Mouse (Mus musculus): ENCODE results near the gene Gpc1. TPM values are rescaled to one million over a fixed set of nuclear protein-coding genes. Genes with fewer than 3 reads are reported as not detected.

Gpc1 gene
- polyA plus RNA-seq, 1 experiment from 2014 or later, result 84.1 TPM

DNA sequence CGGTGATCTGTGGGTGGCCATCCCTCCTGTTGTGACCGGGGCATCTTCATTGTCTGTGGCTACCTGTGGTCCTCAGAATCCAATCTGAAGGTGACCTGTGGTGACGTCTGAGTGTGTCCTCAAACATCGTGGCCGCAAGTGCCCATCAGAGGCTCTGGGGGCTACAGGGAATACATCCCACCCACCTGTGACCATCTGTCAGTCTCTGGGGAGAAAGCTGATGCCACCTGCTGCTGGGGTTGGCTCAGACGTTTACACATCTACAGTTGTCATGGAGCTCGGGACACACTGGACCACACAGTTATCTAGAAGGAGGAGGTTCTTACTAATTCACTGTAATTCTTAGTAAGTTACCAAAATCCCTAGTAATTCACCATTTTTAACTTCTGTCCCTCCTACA lies 7.8 kb downstream of the Gpc1 start:
- no peaks in the 10 kb centered on the region for H3K9me3 ChIP-seq
- peaks cover 83% of the 10 kb centered on the region for H3K36me3 ChIP-seq (replicated peaks)
- no peak overlapping the region for H3K27ac ChIP-seq (replicated peaks)
- DNase-seq (ENCODE audit: low spot score), result no peak
- H3K27me3 ChIP-seq (replicated peaks; ENCODE audit: low read depth, poor library complexity, severe bottlenecking), result no peaks in the 10 kb centered on the region
- 85% methylated on average over 7 of the region's 7 CpGs for WGBS
- peaks cover 31% of the 10 kb centered on the region for H3K4me1 ChIP-seq
- H3K4me3 ChIP-seq, result no peak overlapping the region

DNA sequence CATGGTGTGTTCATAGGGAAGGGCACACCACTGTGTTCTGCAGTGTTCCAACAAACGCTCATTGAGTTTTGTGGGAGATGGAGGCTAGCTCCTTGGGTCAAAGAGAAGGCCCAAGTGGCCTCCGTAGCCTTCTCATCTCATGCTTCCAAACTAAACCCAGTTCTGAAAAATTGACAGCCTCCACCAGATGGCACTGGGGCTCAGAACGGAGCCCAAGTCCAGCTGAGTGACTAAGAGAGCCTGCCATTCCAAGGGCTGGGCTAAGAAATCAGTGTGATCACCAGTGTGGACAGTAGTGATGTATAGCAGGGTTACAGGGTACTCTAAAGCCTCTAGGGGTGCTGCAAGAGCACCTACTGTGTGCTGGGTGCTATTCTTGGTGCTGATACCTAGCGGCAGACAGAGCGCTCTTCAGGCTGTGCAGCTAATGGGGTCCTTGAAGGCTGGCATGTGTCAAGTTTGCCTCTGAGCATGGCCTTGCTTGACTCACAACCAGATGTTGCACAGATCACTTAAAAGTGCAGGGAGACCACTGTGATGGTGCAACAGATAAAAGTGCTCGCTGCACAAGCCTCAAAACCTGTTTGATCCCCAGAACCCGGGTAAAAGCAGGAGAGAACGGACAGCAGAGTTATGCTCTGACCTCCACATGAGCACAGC lies 8.9 kb downstream of the Gpc1 start:
- Histone ChIP-seq H3K4me3 (no peak overlapping the region), H3K4me1 (peaks cover 28% of the 10 kb centered on the region), H3K36me3 (replicated peaks) (peaks cover 83% of the 10 kb centered on the region), H3K9me3 (no peaks in the 10 kb centered on the region), H3K27me3 (replicated peaks; ENCODE audit: low read depth, poor library complexity, severe bottlenecking) (no peaks in the 10 kb centered on the region), H3K27ac (replicated peaks) (no peak overlapping the region)
- WGBS, result 84% methylated on average over 8 of the region's 8 CpGs
- no peak for DNase-seq (ENCODE audit: low spot score)

DNA sequence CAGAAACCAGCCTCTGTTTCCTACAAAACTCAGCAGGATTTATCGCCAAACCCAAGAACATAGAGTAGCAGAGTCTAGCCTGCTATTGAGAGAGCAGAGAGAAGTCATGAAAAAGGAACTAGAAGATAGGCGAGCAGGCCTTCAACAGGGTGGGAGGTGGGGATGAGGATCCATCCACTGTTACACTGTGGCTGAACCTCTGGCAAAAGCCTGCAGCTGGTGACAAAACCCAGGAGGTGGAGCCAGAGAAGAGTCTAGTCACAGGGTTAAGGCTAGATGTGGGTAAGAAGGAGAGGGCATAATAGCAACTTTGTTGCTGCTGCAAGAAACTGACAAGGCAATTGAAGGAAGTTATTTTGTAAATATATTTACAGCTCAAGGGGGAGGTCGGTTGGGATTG lies 10.0 kb downstream of the Gpc1 start:
- Histone ChIP-seq H3K9me3 (no peaks in the 10 kb centered on the region), H3K27ac (replicated peaks) (no peak overlapping the region), H3K4me3 (no peak overlapping the region), H3K27me3 (replicated peaks; ENCODE audit: low read depth, poor library complexity, severe bottlenecking) (no peaks in the 10 kb centered on the region), H3K36me3 (replicated peaks) (peaks cover 79% of the 10 kb centered on the region), H3K4me1 (peaks cover 34% of the 10 kb centered on the region)
- DNase-seq (ENCODE audit: low spot score), result no peak
- WGBS, result 74% methylated on average over 3 of the region's 3 CpGs

DNA sequence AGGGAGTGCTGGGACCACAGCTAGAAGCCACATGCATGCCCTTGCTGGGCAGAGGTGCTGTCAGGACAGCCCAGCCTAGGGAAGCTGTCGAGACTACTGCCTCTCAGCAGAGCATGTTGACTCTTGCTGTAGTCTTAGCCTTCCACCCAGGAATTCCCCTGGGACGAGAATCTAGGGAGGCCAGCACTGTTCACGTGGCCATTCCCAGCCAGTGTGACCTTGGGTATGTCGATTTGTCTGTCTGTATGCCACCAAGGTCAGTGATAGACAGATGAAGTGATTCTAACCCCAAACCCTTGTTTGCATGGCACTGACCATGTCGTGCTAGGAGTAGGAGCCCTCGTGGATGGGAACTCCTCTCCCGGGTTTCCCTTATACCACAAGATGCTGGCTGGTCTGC lies 14.4 kb downstream of the Gpc1 start:
- Histone ChIP-seq H3K4me3 (no peak overlapping the region), H3K27me3 (replicated peaks; ENCODE audit: low read depth, poor library complexity, severe bottlenecking) (no peaks in the 10 kb centered on the region; the same call in 1 of the 2 replicates), H3K36me3 (replicated peaks) (peaks cover 57% of the 10 kb centered on the region), H3K9me3 (no peaks in the 10 kb centered on the region), H3K27ac (replicated peaks) (no peak overlapping the region), H3K4me1 (peaks cover 67% of the 10 kb centered on the region)
- WGBS, result 80% methylated on average over 7 of the region's 7 CpGs
- no peak for DNase-seq (ENCODE audit: low spot score)

DNA sequence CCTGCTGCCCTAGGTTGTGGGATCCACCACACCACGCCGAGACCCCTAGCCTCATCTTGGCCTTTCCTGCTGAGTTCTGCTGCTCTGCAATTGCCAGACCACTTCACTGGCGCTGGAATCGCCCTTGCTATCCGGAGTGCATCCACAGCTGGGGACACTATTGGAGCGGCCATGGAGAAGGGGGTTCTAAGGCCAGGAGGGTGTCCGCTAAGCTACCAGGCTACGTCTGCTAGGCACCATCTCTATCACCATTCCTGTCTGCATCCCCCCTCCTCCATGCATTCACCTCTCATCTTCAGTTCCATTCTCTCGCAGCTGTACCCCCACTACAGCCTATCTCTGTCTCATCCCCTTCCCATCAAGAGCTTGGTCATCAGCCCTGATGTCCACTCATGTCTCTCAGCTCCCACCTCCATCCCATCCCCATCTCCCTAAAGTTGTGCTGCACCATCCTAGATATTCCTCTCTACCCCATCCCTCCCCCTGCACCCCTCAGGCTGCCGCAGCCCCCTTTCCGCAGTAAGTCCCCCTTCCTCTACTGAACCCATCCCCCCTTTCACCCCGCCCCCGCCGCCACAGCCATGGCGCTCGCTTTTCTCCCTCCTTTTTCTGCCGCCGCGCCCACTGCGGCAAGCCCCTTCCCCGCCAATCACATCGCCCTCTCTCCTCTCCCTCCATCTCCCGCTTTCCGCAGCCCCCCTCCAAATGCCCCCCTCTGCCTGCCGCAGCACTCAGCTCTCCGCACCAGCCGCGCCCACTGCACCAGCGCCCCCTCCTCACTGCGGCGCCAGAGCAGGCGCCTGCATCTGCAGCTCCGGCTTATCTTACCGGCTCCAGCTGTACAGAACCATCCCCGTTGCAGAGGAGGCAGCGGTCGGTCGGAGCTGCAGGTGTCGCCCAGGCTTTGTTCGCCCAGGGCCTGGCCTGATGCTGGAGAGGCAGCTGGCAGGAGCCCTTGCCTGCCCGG lies 16.7 kb downstream of the Gpc1 start:
- Histone ChIP-seq H3K27ac (replicated peaks) (peak overlapping the region; percentile 69), H3K27me3 (replicated peaks; ENCODE audit: low read depth, poor library complexity, severe bottlenecking) (no peaks in the 10 kb centered on the region; the same call in 1 of the 2 replicates), H3K4me3 (peak overlapping the region; percentile 51), H3K4me1 (peaks cover 67% of the 10 kb centered on the region), H3K9me3 (no peaks in the 10 kb centered on the region), H3K36me3 (replicated peaks) (peaks cover 64% of the 10 kb centered on the region)
- WGBS, result 15% methylated on average over 41 of the region's 41 CpGs
- DNase-seq (ENCODE audit: low spot score), result peak; percentile 72

DNA sequence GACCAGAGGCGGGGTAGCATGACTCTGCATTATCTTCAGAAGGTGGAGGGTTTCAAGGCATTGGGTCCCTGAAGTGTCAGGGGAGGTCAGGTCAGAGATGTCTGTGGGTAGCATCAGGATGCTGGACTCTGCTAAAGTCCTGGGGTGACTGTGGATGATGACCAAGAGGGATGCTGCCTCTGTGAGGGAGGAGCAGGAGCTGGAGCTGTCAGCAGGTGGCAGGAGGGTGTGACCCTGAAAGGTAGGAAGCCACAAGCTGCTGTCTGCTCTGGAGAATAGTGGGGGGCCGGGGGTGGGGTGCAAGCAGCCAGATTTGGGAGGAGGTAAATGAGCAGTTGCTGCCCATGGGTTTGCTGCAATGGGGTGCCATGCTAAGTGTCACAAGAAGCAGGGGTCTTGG lies 18.0 kb downstream of the Gpc1 start:
- H3K4me3 ChIP-seq, result no peak overlapping the region
- peaks cover 56% of the 10 kb centered on the region for H3K4me1 ChIP-seq
- H3K9me3 ChIP-seq, result no peaks in the 10 kb centered on the region
- 78% methylated on average over 2 of the region's 2 CpGs for WGBS
- H3K36me3 ChIP-seq (replicated peaks), result peaks cover 65% of the 10 kb centered on the region
- H3K27ac ChIP-seq (replicated peaks), result 0 out of 2 replicates have a peak overlapping the region, but pooled peaks have one; percentile 3
- DNase-seq (ENCODE audit: low spot score), result no peak
- no peaks in the 10 kb centered on the region; the same call in 1 of the 2 replicates for H3K27me3 ChIP-seq (replicated peaks; ENCODE audit: low read depth, poor library complexity, severe bottlenecking)

DNA sequence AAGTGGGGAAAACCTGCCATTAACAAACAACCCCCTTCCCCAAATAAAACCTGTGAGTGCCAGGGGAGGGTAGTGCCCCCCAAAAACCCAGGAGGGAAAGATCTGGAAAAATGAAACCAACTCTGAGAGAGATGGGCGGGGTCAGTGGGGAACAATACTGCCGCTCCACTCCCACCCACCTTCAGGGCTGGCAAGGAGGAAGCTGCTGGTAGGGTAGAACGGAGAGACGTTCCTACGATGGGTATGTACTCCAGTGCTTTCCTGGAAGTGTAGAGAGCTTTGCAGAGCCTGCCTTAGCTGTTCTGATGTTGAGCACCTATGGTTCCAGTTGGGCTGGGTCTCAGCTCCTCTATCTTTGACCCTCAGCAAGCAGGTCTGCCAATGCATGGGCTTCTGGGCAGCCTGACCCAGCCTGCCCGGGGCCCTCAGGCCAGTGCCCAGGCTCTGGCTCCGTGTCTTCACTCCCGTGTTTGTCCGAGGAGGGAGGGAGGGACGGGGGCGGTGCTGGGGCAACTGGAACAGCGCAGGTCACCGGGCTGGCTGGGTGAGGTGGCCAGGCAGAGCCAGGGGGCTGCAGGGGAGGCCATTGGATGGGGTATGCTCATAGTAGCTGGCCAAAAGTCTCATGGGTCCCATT lies 18.6 kb downstream of the Gpc1 start:
- peaks cover 50% of the 10 kb centered on the region for H3K4me1 ChIP-seq
- peaks cover 65% of the 10 kb centered on the region for H3K36me3 ChIP-seq (replicated peaks)
- H3K9me3 ChIP-seq, result no peaks in the 10 kb centered on the region
- H3K4me3 ChIP-seq, result no peak overlapping the region
- WGBS, result 61% methylated on average over 13 of the region's 13 CpGs
- H3K27ac ChIP-seq (replicated peaks), result peak overlapping the region; percentile 49; the same call in 1 of the 2 replicates
- DNase-seq (ENCODE audit: low spot score), result no peak
- no peaks in the 10 kb centered on the region; the same call in 1 of the 2 replicates for H3K27me3 ChIP-seq (replicated peaks; ENCODE audit: low read depth, poor library complexity, severe bottlenecking)

DNA sequence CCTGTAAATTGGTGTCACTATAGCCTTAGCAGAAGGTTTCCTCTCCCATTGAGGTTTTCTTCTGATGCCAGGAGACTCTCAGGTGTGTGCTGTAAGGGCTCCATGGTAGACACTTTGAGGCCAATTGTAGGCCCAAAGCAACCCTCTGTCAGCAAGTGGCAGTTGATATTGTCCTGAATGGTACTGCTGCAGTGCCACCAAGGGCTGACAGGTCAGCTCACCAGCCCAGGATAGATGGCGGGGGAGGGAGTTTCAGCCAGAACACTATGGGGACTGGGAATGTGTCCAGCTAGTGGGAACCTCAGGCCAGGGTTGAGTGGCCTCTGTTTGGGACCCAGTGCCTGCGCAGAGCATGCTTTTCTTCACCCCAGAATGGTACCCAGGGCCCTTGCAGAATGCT lies 21.0 kb downstream of the Gpc1 start:
- Histone ChIP-seq H3K4me1 (peaks cover 32% of the 10 kb centered on the region), H3K4me3 (no peak overlapping the region), H3K9me3 (no peaks in the 10 kb centered on the region), H3K36me3 (replicated peaks) (peaks cover 80% of the 10 kb centered on the region), H3K27ac (replicated peaks) (no peak overlapping the region), H3K27me3 (replicated peaks; ENCODE audit: low read depth, poor library complexity, severe bottlenecking) (no peaks in the 10 kb centered on the region; the same call in 1 of the 2 replicates)
- no peak for DNase-seq (ENCODE audit: low spot score)
- WGBS, result 94% methylated on average over 2 of the region's 2 CpGs

DNA sequence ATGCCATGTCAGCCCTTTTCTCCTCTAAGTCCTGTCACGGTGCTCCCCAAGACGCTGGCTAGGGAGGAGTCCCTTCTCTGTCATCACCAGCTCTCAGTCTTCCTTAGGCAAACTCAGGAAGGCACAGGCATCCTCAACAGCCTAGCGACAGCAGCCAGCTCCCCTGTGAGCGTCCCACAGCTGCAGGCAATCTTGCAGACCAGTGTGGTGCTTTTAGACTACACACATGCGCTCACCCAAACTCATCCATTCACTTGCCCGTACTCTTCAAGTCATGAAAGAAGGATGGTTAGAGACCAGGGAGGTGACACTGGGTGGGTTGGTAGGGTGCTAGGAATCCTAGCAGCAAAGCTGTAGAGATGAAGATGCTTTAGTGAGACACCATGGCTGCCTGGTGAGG lies 30.1 kb downstream of the Gpc1 start:
- no peaks in the 10 kb centered on the region for H3K9me3 ChIP-seq
- no peak overlapping the region for H3K27ac ChIP-seq (replicated peaks)
- WGBS, result 76% methylated on average over 6 of the region's 6 CpGs

DNA sequence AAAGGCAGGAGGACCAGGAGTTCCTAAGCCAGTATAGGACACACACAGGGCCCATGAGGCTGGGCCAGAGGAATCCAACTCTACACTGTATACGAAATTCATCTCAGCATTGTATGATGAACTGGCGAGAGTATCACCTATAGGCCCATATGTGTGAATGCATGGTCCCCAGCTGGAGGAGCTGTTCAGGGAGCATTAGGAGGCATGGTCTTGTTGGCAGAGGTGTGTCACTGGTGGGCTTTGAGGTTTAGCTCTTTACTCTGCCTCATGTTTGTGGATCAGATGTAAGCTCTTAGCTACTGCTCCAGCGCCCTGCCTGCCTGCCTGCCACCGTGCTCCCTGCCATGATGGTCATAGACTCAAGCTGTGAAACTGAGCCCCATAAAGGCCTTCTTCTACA lies 31.8 kb downstream of the Gpc1 start:
- WGBS, result 88% methylated on average over 4 of the region's 4 CpGs
- H3K4me3 ChIP-seq, result no peak overlapping the region
- no peaks in the 10 kb centered on the region for H3K27me3 ChIP-seq (replicated peaks; ENCODE audit: low read depth, poor library complexity, severe bottlenecking)
- H3K36me3 ChIP-seq (replicated peaks), result peaks cover 22% of the 10 kb centered on the region
- H3K9me3 ChIP-seq, result no peaks in the 10 kb centered on the region
- no peak for DNase-seq (ENCODE audit: low spot score)
- H3K27ac ChIP-seq (replicated peaks), result no peak overlapping the region
- peaks cover 7% of the 10 kb centered on the region for H3K4me1 ChIP-seq

More for the DNA sequence above, 30.1 kb downstream of the Gpc1 start:
- Histone ChIP-seq H3K4me3 (no peak overlapping the region), H3K4me1 (peaks cover 7% of the 10 kb centered on the region), H3K36me3 (replicated peaks) (peaks cover 40% of the 10 kb centered on the region), H3K27me3 (replicated peaks; ENCODE audit: low read depth, poor library complexity, severe bottlenecking) (no peaks in the 10 kb centered on the region)
- DNase-seq (ENCODE audit: low spot score), result no peak

DNA sequence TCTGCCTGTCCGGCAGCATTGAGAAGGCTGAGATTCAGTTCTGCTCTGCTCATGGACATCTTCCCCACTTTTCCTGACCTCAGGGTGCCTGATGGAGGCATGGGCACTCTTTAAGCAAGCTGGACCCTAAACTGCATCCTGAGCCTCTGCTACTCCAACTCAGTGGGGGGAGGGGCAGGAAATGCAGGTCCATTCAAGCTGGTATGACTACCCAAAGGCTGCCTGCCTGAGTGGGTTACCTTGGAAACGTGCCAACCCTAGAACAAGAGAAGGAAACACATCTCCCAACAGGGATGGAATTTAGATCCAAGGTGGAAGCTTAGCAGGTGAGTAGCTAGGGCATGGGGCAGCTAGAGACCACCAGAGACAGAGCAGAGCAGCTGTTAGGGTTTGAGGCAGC lies 34.7 kb downstream of the Gpc1 start:
- no peaks in the 10 kb centered on the region for H3K27me3 ChIP-seq (replicated peaks; ENCODE audit: low read depth, poor library complexity, severe bottlenecking)
- peaks cover 7% of the 10 kb centered on the region for H3K4me1 ChIP-seq
- no peak overlapping the region for H3K27ac ChIP-seq (replicated peaks)
- 72% methylated on average over 2 of the region's 2 CpGs for WGBS
- no peaks in the 10 kb centered on the region for H3K36me3 ChIP-seq (replicated peaks)
- no peaks in the 10 kb centered on the region for H3K9me3 ChIP-seq
- no peak overlapping the region for H3K4me3 ChIP-seq
- DNase-seq (ENCODE audit: low spot score), result no peak

DNA sequence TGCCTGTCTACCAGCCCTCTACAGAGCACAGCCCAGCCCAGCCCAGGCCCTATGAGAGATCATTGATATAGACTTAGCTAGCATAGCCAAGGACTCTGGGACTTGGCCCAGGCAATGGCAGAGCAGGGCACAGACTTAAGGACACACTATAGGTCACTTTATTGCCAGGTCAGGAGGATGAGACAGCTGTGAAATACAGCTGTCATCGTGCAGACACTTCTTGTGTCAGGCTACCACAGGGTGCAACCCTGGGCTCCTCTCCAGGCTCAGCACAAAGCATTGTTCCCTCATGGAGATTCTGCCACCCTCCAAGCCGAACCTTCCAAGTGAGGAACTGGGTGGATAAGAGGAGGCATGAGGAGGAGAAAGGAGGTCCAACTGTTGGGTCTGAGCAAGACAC lies 38.5 kb downstream of the Gpc1 start:
- no peaks in the 10 kb centered on the region for H3K27me3 ChIP-seq (replicated peaks; ENCODE audit: low read depth, poor library complexity, severe bottlenecking)
- WGBS, result 85% methylated on average over 2 of the region's 2 CpGs
- no peak for DNase-seq (ENCODE audit: low spot score)

More for the DNA sequence above, 38.5 kb downstream of the Gpc1 start:
- Histone ChIP-seq H3K36me3 (replicated peaks) (no peaks in the 10 kb centered on the region), H3K27ac (replicated peaks) (no peak overlapping the region), H3K4me1 (peaks cover 7% of the 10 kb centered on the region), H3K4me3 (no peak overlapping the region), H3K9me3 (no peaks in the 10 kb centered on the region)

Data from embryonic facial prominence, embryonic 10.5 days (tissue).